ENCODE assay signal across 24 mouse cellular contexts in the genomic region with DNA sequence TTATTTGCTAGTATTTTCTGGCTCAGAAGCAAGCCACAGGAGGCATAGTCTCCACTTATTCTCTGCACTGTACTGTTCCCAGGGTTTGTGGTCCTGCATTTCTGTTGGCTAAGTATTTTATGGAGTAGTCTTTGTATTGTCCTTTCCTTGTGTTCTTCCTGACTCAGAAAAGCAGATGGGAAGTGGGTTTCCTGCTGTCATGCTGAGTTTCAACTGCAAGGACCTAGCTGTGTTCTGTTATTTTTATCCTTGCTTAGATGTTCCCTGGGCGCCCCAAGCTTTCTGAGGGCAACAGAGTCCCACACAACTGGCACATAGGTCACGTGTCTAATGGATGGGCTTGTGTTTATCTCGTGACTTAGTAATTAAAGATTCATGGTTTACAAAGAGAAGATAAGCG.
DNase-seq lines count a peak whose midpoint lies in the region; TF ChIP-seq lines count a peak whose summit lies in the region.
"Had no signal": no experiment of that assay in that cellular context is flagged by ENCODE, and none has a peak within 500 bp of the region (broad histone marks: within the 10 kb centered on the region; RNA-seq: fewer than 3 reads in every experiment).

No protein-coding gene starts in this region.

- DNase-seq in frontal cortex, adult 2 months (ENCODE audit: extremely low spot score in 1 of 2, low spot score in 1 of 2): peak; percentile 18 to 56
- no peak for DNase-seq in frontal cortex, postnatal 14 days (ENCODE audit: low spot score in 2 of 2)
- DNase-seq in layer of hippocampus, adult 2 months (ENCODE audit: low spot score in 2 of 2): no peak
- DNase-seq in layer of hippocampus, adult 9-10 months (ENCODE audit: low spot score): no peak
- peak; percentile 42 for DNase-seq in right cerebral cortex, adult 18-20 months
- no peak for DNase-seq in right cerebral cortex, postnatal 14 days
- DNase-seq in cerebellum, postnatal 14 days: no peak
- DNase-seq: adrenal gland, postnatal 25 days; cerebellum, adult 9-10 months; gastrocnemius, adult 2 months; kidney, adult 11 months; kidney, postnatal 36 days; lung, embryonic 14.5 days; thymus, adult 18-20 months; thymus, postnatal 36 days had no signal

- H3K27ac ChIP-seq in layer of hippocampus, adult 2 months: peak overlapping the region; percentile 44
- H3K27ac ChIP-seq: embryonic facial prominence, embryonic 10.5 days; forebrain, embryonic 15.5 days; gastrocnemius, adult 2 months; heart, embryonic 10.5 days; hindbrain, embryonic 13.5 days; kidney, embryonic 15.5 days; limb, embryonic 13.5 days; liver, embryonic 14.5 days; midbrain, embryonic 13.5 days; stomach, embryonic 15.5 days had no signal

- no peak for TF ChIP-seq CTCF in layer of hippocampus, adult 2 months (conservative IDR thresholded peaks at IDR 0.05)

- no peak overlapping the region for H3K4me3 ChIP-seq in layer of hippocampus, adult 2 months
- H3K4me3 ChIP-seq: embryonic facial prominence, embryonic 10.5 days; forebrain, embryonic 15.5 days; gastrocnemius, adult 2 months; heart, embryonic 10.5 days; hindbrain, embryonic 13.5 days; kidney, embryonic 15.5 days; limb, embryonic 13.5 days; midbrain, embryonic 13.5 days; stomach, embryonic 15.5 days had no signal

Comparison
In these comparisons a context has a peak if more than half of its experiments do, and no peak if none do; other contexts are left out.
1. DNase-seq: peak in frontal cortex, adult 2 months (2 of 2) and right cerebral cortex, adult 18-20 months (single experiment); none in frontal cortex, postnatal 14 days (0 of 2), layer of hippocampus, adult 2 months (0 of 2), layer of hippocampus, adult 9-10 months (single experiment), right cerebral cortex, postnatal 14 days (single experiment) and cerebellum, postnatal 14 days (0 of 2).